9 mouse cellular contexts compared by ENCODE assay signal in genomic region chr6:99692916-99693841, GRCm38 (mm10). TPM values are rescaled to one million over a fixed set of nuclear protein-coding genes. Genes with fewer than 3 reads are reported as not detected.
DNase-seq lines count a peak whose midpoint lies in the region; ATAC-seq and TF ChIP-seq lines count a peak whose summit lies in the region.
"Had no signal": no experiment of that assay in that cellular context is flagged by ENCODE, and none has a peak within 500 bp of the region (broad histone marks: within the 10 kb centered on the region; RNA-seq: fewer than 3 reads in every experiment).

No protein-coding gene starts in this region.

- POLR2A ChIA-PET in Patski (lab: Charles Lee): no interaction called here

- CTCF ChIA-PET in Patski (lab: Charles Lee): no interaction called here

- 0 out of 2 replicates have a peak, but pooled peaks have one; percentile 1 for TF ChIP-seq POLR2A in cortical plate, adult 2 months (IDR thresholded peaks at IDR 0.05; ENCODE audit: extremely low read depth, insufficient read depth, low read length)

- peak; percentile 18; the same call in 1 of the 2 replicates for ATAC-seq in heart, embryonic 11.5 days (replicated peaks; ENCODE audit: insufficient number of reproducible peaks, low FRiP score, low TSS enrichment)
- ATAC-seq in Patski: peak; percentile 44
- ATAC-seq in liver, embryonic 12.5 days: no peak

- no peak for TF ChIP-seq CTCF in Patski (IDR thresholded peaks at IDR 0.05)
- TF ChIP-seq CTCF in cortical plate, adult 2 months (IDR thresholded peaks at IDR 0.05; ENCODE audit: extremely low read depth, insufficient read depth, low read length): no peak

- in situ Hi-C loops in Patski (cut with MboI; ENCODE audit: low pct_unique_long_range_greater_than_20kb): no loop called here

- H3K4me2 ChIP-seq in heart, embryonic 11.5 days: peak overlapping the region; percentile 85
- H3K4me2 ChIP-seq in liver, embryonic 12.5 days: peak overlapping the region; percentile 70

- H3K27ac ChIP-seq in heart, embryonic 11.5 days (ENCODE audit: low read depth, low read length): no peak overlapping the region
- peak overlapping the region; percentile 96 for H3K27ac ChIP-seq in cortical plate, adult 2 months (ENCODE audit: insufficient read depth, low read length)
- no peak overlapping the region for H3K27ac ChIP-seq in liver, embryonic 12.5 days

- WGBS in heart, embryonic 11.5 days (ENCODE audit: insufficient replicate concordance): 1% methylated on average over 106 of the region's 110 CpGs
- 2% methylated on average over 109 of the region's 110 CpGs for WGBS in liver, embryonic 12.5 days (ENCODE audit: insufficient replicate concordance)

- H3K36me3 ChIP-seq in heart, embryonic 11.5 days (ENCODE audit: control insufficient read depth, insufficient read depth, low read length): no peaks in the 10 kb centered on the region
- no peaks in the 10 kb centered on the region for H3K36me3 ChIP-seq in liver, embryonic 12.5 days

- H3K27me3 ChIP-seq in heart, embryonic 11.5 days (ENCODE audit: control insufficient read depth, insufficient read depth, low read length): peaks cover 80% of the 10 kb centered on the region
- peaks cover 7% of the 10 kb centered on the region for H3K27me3 ChIP-seq in Patski
- H3K27me3 ChIP-seq in liver, embryonic 12.5 days (replicated peaks): peaks cover 97% of the 10 kb centered on the region

- intact Hi-C loops in heart, postnatal 25 days (cut with DNase I): no loop called here
- intact Hi-C loops in heart, postnatal 10 days (cut with DNase I): no loop called here

- peaks cover 4% of the 10 kb centered on the region; the same call in 1 of the 2 replicates for H3K4me1 ChIP-seq in heart, embryonic 11.5 days (ENCODE audit: control insufficient read depth, insufficient read depth, low read length)
- H3K4me1 ChIP-seq in cortical plate, adult 2 months (ENCODE audit: control insufficient read depth, insufficient read depth, low read length): peaks cover 3% of the 10 kb centered on the region; the same call in 1 of the 2 replicates
- 0 out of 2 replicates have a peak, but pooled peaks cover 3% of the 10 kb centered on the region for H3K4me1 ChIP-seq in liver, embryonic 12.5 days

- DNase-seq in heart, postnatal 25 days (ENCODE audit: low spot score): no peak
- no peak for DNase-seq in Patski (ENCODE audit: low read depth, low spot score)
- peak; percentile 19 to 42 for DNase-seq in heart, postnatal 10 days
- DNase-seq in right cerebral cortex, adult 18-20 months: peak; percentile 51
- DNase-seq in layer of hippocampus, adult 9-10 months (ENCODE audit: low spot score): no peak

- peak overlapping the region; percentile 72 for H3K9ac ChIP-seq in heart, embryonic 11.5 days (ENCODE audit: low read depth, low read length)
- H3K9ac ChIP-seq in liver, embryonic 12.5 days: no peak overlapping the region

- peak overlapping the region; percentile 77 for H3K4me3 ChIP-seq in heart, embryonic 11.5 days (ENCODE audit: low read depth, low read length)
- H3K4me3 ChIP-seq in cortical plate, adult 2 months (ENCODE audit: insufficient read depth, low read length): peak overlapping the region; percentile 63
- H3K4me3 ChIP-seq in liver, embryonic 12.5 days: peak overlapping the region; percentile 55

- H3K9me3 ChIP-seq in heart, embryonic 11.5 days (replicated peaks; ENCODE audit: control insufficient read depth, low read length): no peaks in the 10 kb centered on the region
- H3K9me3 ChIP-seq in liver, embryonic 12.5 days (replicated peaks): no peaks in the 10 kb centered on the region

RNA-seq across cellular contexts. Expression of gene Gpr27, which starts 0.7 kb away (rescaled TPM):
- 1.2 and 1.4 TPM in 2 replicates for polyA plus RNA-seq in heart, embryonic 11.5 days (2014; fragmentation: Nextera tagmentation; extraction: Ambion mirVana)
- total RNA-seq in heart, postnatal 25 days (2021): 1 to 10 TPM; 3.9 to 4.4 TPM
- 11.2 TPM for polyA plus RNA-seq in Patski (2021)
- 21.6 and 22.4 TPM in 2 replicates for polyA plus RNA-seq in cortical plate, adult 2 months (2012; rRNA removed)
- 1 to 10 TPM; 3.1 to 4.7 TPM for total RNA-seq in heart, postnatal 10 days (2021)
- polyA plus RNA-seq in liver, embryonic 12.5 days (2016; fragmentation: Nextera tagmentation; extraction: Ambion mirVana): 0.23 and 0.39 TPM in 2 replicates

RNA-seq across cellular contexts. Expression of gene Gm20696, which starts 26.6 kb away (rescaled TPM):
- 2.1 and 4.0 TPM in 2 replicates for polyA plus RNA-seq in heart, embryonic 11.5 days (2014; fragmentation: Nextera tagmentation; extraction: Ambion mirVana)
- total RNA-seq in heart, postnatal 25 days (2021): 1 to 10 TPM; 1.5 to 2.7 TPM
- 0.15 TPM for polyA plus RNA-seq in Patski (2021)
- 2.3 and 3.0 TPM in 2 replicates for polyA plus RNA-seq in cortical plate, adult 2 months (2012; rRNA removed)
- total RNA-seq in heart, postnatal 10 days (2021): 1 to 10 TPM; 2.4 to 2.5 TPM
- polyA plus RNA-seq in liver, embryonic 12.5 days (2016; fragmentation: Nextera tagmentation; extraction: Ambion mirVana): 1.4 and 3.0 TPM in 2 replicates

RNA-seq across cellular contexts. Expression of gene Eif4e3, which starts 26.6 kb away (rescaled TPM):
- polyA plus RNA-seq in heart, embryonic 11.5 days (2014; fragmentation: Nextera tagmentation; extraction: Ambion mirVana): 5.8 and 6.1 TPM in 2 replicates
- 10 to 100 TPM; 36.9 to 40.7 TPM for total RNA-seq in heart, postnatal 25 days (2021)
- 12.4 TPM for polyA plus RNA-seq in Patski (2021)
- polyA plus RNA-seq in cortical plate, adult 2 months (2012; rRNA removed): 18.9 and 19.2 TPM in 2 replicates
- 10 to 100 TPM; 25.7 to 28.6 TPM for total RNA-seq in heart, postnatal 10 days (2021)
- polyA plus RNA-seq in liver, embryonic 12.5 days (2016; fragmentation: Nextera tagmentation; extraction: Ambion mirVana): 2.3 and 2.4 TPM in 2 replicates

RNA-seq across cellular contexts. Expression of gene Prok2, which starts 33.0 kb away (rescaled TPM):
- not detected in 2 replicates for polyA plus RNA-seq in heart, embryonic 11.5 days (2014; fragmentation: Nextera tagmentation; extraction: Ambion mirVana)
- not detected for total RNA-seq in heart, postnatal 25 days (2021)
- polyA plus RNA-seq in Patski (2021): not detected
- 0.06 and 0.13 TPM in 2 replicates for polyA plus RNA-seq in cortical plate, adult 2 months (2012; rRNA removed)
- not detected for total RNA-seq in heart, postnatal 10 days (2021)
- not detected in 2 replicates for polyA plus RNA-seq in liver, embryonic 12.5 days (2016; fragmentation: Nextera tagmentation; extraction: Ambion mirVana)
- polyA plus RNA-seq: large intestine, adult 2 months had no signal

Comparison
In these comparisons a context has a peak if more than half of its experiments do, and no peak if none do; other contexts are left out.
1. DNase-seq: peak in heart, postnatal 10 days (2 of 2) and right cerebral cortex, adult 18-20 months (single experiment); none in heart, postnatal 25 days (single experiment), Patski (single experiment) and layer of hippocampus, adult 9-10 months (single experiment).
2. Peak in every context shown above with its lines, with median percentiles within 50 percentile points of each other: H3K4me3 ChIP-seq.